In the genomic region with DNA sequence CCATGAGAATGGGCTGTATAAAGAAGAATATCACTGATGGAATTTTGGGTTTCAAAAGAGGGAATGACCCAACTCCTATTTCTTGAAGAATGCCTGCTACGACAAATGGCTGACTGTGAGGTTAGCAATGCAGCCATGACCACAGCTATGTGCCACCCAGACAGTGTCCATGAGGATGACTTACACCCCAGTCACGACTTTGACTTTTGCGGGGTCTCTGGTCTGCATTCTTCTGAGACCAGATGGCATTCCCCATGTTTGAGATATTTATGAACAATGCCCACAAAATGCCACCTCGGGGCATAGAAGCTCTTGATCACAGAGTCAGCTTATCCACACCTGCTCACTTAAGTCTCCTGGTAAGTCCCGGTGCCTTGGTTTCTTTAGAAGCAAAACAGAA, we compare ENCODE assay signal across 20 mouse cellular contexts. TPM values are rescaled to one million over a fixed set of nuclear protein-coding genes. Genes with fewer than 3 reads are reported as not detected.
"Had no signal": no experiment of that assay in that cellular context is flagged by ENCODE, and none has a peak within 500 bp of the region (broad histone marks: within the 10 kb centered on the region; RNA-seq: fewer than 3 reads in every experiment).

No protein-coding gene starts in this region.

- H3K27me3 ChIP-seq: kidney, embryonic 15.5 days; limb, embryonic 12.5 days; limb, embryonic 15.5 days; megakaryocyte, embryonic 14.5 days; neural tube, embryonic 12.5 days; neural tube, embryonic 15.5 days had no signal

- DNase-seq: kidney, adult 8-10 months; kidney, postnatal 10 days; kidney, postnatal 36 days; left cerebral cortex, postnatal 4 days; liver, postnatal 0 days; lung, embryonic 14.5 days; lung, postnatal 36 days; midbrain, embryonic 14.5 days; retina, postnatal 1 day; thymus, adult 18-20 months; thymus, postnatal 36 days had no signal

- ATAC-seq: liver, postnatal 0 days; lung, postnatal 0 days had no signal

- H3K36me3 ChIP-seq: kidney, embryonic 15.5 days; limb, embryonic 12.5 days; limb, embryonic 15.5 days; midbrain, embryonic 10.5 days; neural tube, embryonic 12.5 days; neural tube, embryonic 15.5 days had no signal

- H3K4me3 ChIP-seq: kidney, embryonic 15.5 days; limb, embryonic 12.5 days; limb, embryonic 15.5 days; megakaryocyte, embryonic 14.5 days; midbrain, embryonic 10.5 days; neural tube, embryonic 12.5 days; neural tube, embryonic 15.5 days had no signal

- H3K4me2 ChIP-seq: kidney, embryonic 15.5 days; limb, embryonic 12.5 days; limb, embryonic 15.5 days; liver, embryonic 11.5 days; lung, embryonic 14.5 days; neural tube, embryonic 12.5 days; neural tube, embryonic 15.5 days had no signal

RNA-seq across cellular contexts. Expression of a gene that starts 52.2 kb away (rescaled TPM):
- polyA plus RNA-seq: liver, postnatal 0 days had no signal
